Mouse (Mus musculus): ENCODE measurements around the gene Sirt5.

Sirt5 gene

DNA sequence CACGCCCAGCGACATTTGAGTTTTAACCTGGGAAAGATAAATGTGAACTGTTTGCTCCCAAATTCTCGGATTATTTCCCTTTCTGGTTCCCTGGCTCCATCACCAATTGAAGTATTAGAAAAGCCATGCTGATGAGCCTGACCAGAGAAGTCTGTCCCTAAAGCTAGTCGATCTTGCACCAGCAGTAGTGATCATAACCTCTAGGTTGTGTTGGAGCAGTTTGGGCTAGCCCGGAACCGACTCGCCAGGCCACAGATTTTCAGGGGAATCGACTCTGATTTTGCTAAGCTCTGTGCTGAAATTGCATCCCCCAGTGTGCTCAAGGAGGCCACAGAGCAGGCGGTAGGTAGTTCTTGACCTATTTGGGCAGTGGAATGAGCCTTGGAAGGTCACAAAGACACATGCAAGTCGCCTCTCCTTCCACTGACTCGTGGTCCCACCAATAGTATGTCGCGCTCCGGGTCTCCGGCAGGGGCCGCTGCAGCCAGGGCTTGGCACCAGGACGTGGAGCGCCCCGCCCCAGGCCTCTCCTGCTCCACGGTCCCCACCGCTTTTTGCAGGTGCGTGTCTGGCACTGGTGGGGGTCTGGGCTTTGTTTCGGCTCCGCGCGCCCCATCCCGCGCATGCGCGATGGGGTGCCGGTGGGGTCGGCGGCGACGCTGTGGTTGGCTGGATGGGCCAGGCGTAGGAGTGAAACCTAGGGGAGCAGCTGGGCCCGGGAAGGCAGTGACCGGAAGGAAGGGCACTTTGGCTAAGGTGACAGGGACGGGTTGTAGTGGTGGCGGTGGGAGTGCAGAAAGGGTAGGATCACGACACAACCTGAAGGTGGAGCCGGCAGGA, at the start of gene Sirt5:
Gene Sirt5 (plus strand): TSS at position 512 of the 840 bp plus-strand sequence.
- DNase-seq: peak; percentile 98

DNA sequence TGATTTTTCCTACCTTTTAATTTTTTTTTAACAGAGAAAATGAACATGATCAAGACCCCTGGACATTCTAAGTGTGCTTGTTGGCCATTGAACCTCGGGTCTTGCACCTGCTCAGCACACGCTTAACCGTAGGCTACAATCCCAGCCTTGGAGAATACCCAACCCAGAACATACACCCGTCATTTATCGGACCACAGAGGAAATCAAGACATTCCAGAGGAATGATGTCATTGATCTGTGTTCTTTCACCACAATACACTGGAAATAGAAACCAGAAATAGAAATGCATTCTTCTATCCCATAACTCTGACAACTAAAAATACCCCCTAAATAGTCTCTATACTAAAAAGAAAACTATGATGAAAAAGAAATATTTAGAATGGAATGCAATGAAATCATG, 47.9 kb upstream of the Sirt5 start:
- DNase-seq: no peak

DNA sequence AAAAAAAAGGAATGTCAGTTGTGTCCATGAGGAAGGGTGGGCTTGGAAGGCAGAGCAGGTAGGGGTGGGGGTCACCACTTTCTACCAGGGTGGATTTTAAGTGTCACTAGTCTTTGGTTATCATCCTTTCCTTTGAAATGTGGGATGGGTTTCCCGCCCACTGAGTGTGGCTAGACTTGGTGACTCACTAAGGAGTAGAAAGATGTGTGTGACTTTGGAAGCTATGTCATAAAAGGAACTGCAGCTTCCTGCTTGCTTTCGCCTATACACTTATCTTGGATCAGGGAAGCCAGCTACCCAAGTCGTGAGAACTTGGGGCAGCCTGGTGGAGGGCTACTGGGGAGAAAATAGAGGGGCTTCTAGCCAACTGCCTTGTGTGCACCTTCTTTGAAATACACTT, 45.9 kb upstream of the Sirt5 start:
- no peak for DNase-seq

DNA sequence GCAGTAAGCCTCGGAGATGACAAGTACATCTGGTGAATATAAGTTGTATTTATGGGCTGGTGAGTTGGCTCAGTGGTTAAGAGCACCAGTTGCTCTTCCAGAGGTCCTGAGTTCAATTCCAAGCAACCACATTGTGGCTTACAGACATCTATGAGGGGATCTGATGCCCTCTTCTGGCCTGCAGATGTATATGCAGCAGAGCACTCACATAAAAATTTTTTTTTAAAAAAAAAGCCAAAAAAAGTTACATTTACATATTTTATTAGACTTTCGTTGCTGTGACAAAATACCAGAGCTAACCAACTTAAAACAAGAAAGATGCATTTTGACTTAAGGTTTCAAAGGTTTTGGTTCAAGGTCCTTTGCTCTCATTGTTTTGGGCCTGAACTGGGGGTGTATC, 43.8 kb upstream of the Sirt5 start:
- peak; percentile 14 for DNase-seq

DNA sequence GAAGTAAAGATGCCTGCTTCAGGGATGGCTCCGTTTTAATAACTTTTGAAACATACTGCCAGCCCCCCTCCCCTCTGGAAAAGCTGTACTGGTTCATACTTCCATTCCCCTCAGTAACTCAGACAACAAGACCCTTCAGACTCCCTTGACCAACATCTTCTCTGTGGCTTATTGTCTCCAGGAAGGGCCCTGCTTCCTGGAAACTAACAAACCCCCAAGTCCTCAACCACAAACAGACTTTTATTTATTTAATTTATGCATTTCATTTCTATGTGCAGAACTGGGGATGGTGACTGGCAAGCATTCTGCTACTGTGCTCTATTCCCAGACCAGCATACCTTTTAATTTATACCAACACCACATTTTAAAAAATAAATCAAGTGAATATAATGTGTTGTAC, 39.9 kb upstream of the Sirt5 start:
- no peak for DNase-seq

DNA sequence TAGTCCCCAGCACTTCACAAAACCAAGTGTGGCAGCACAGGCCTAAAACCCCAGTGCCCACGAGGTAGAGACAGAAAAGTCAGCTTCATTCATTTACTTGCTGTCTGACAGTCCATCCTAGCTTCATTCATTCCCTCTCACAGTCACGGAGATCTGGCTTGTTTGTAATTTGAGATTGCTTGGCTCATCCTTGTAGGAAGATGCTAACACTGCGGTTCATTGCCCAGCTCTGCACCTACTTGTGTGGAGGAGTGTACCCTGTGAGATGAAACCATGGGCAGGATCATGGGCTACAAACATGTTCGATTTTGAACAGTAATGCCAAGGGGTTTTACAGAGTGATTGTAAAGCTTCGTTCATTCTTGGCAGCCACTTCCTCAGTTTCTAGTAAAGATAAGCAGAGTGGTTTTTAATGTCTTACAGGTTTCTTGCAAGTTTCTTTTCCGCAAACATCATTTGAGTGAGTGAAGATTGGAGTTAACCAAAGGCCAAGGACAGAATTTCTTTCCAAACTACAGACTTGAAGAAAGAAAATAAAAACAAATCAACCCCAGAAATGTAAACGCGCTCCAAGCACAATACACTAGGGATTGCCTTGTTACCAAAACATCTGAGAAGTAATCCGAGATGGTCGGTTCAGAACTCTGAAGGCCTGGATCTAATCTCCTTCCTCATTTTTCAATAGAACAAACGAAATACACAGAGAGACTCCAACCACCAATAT, 33.4 kb upstream of the Sirt5 start:
- no peak for DNase-seq

DNA sequence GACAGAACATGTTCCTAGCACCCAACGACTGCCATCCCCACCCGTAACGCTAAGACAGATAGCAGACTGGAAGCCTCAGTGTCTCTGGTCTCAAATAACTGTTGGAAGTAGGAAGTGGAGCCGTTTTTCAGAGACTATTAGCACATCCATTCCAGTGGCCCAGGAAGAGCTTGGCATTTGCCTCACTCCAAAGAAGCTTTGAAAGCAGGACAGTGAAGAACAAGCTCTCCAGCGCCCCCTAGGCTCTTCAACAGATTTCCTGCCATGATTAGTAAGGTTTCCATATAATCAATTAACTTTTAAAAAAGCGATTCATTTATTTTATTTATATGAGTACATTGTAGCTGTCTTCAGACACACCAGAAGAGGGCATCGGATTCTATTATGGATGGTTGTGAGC, 32.7 kb upstream of the Sirt5 start:
- peak; percentile 21 for DNase-seq

DNA sequence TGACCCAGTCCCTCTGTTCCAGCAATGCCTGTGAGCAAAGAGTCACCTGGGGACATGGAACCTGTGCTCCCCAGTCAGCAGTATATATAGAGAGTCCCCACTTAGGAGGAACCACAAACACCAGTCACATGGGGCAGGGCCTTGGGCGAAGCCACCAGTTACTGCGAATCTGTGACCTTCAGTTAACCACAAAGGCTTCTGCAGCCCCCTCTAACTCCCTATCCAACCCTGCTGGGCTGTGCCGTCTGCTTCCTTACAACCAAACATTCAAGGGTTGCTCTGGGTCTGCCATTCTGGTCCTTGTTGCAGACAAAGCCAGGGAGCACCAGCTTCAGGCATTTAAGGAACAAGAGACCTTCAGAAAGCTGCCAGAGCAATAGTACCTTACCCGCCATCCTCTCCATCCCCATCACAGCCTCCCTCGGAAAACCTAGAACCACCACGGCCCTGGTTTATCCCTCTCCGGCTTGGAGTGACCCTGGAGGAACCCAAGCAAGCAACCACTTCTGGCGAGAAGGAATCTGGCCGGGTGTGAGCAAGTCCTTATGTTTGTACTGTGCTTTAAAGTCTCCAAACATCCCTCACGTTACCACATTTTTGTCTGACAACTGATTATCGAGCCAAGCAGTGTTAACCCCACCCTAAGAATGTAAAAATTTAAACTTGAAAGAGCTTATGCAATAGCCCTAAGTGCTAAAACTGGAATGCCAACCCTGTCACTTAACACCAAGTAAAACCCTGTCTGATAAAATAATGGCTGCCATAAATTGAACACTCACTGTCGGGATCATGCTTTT, 28.7 kb upstream of the Sirt5 start:
- DNase-seq: no peak

DNA sequence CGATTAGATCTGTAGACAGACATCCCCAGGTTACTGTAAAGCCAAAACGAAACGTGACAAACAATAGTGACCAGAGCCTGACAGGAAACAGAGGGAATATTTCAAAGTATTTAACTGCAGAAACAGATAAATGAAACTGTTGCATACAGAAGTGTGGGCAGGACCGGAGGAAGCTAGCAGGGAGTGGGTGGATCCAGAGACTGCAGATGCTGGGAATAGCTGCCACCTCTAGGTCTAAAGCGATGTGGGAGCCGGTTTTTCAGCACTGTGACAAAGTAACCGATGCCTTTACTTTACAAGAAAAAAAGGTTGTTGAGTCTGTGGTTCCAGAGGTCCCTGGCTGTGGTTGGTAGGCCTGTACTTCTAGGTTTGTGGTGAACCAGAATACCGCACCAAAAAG, 27.3 kb upstream of the Sirt5 start:
- no peak for DNase-seq

DNA sequence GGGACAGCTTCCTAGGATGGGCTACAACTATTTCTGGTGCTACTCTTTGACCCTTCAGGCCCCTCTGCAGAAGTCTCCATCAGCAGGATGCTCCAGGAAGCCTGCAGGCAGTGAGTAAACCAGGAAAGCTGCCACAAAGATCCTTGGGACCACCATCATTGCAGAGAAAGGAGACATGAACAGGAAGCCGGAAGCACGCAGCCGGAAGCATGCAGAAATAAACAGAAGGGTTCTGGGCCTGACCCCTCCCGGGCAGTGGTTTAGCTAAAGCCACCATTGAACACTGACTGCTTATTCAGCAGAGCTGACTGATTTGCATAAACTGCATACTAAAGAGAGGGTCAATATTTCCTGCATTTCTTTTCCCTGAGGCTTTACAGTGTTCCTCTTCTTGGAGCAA, 26.7 kb upstream of the Sirt5 start:
- DNase-seq: no peak

DNA sequence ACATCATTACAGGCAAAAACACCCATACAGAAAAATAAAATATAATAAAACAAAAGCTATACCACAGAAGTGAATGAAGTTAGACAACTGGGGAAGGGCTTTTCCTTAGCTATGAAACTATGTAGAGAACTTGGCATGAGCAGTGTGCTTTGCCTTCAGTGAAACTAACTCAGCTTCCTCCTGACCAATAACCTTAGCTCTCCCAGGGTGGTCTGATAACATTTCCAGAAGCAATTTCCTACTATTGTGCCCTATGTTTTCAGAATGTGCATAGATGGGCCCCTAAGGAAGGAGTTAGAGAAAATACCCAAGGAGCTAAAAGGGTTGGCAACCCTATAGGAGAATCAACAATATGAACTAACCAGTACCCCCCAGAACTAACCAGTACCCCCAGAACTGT, 18.5 kb upstream of the Sirt5 start:
- no peak for DNase-seq

DNA sequence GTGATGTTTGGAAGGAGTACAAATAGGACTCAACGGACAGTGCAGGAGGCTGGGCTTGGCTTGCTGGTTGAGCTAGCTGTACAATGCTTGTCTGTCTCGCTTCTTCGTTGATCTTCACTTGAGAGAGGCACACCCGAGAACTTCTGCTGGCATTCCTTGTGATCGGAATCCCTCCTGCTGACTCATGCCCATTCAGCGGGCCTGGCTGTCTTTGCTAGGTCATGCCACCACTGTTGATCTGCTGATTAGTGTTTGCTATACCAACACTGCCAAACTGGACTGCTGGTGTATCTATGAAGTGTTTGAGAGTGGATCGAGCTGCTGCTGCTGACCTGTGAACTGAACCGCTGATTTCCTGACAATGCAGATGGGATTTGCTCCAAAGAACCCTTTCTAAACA, 15.9 kb upstream of the Sirt5 start:
- DNase-seq: no peak

DNA sequence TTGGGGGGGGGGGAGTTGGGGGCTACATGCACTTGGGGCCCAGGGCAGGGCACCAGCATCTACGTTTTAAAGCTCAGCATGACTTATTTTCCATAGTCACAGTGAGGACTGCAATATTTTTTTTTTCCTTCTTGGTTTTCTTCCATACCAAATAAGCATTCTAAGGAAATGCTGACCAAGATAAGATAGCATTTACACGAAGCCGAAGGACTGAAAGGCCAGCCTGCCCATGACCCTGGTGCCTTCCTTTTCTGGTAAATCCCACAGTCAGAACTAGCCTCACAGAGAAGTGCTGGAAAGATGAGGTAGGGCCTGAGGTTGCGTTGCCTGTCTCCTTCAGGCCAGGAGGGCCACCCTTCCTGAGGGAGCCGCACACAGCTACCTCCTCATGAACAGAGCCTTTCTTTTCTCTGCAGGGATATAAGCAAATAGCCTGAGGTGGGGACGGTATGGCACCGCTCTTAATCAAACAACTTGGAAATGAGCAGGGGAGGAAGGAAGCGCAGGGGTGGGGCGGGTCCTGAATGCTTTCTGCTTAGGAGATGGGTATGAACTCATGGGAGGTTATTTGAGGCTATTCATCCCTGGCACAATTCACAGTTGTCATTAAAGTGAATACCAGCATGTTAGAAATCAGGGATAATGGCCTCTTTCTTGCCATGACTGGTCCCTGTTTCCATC, 14.7 kb upstream of the Sirt5 start:
- DNase-seq: no peak

DNA sequence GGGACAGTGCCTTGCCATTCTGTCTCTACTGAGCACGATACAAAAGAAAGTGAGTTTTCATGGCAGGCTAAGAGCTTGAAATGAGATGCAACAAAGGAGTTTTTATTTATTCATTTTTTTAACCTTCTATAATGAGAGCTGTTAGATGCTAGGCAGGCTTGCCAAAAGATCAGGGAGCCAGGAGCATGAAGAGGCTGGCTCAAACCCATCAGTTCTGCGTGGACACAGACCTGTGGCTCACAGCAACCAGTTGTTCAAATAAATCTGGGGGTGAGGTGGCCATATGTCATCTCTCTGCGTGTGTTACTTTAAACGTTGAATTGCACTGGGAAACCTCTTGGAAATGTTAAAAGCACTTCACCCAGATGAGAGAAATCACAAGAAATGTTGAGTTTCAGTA, 11.9 kb upstream of the Sirt5 start:
- no peak for DNase-seq

DNA sequence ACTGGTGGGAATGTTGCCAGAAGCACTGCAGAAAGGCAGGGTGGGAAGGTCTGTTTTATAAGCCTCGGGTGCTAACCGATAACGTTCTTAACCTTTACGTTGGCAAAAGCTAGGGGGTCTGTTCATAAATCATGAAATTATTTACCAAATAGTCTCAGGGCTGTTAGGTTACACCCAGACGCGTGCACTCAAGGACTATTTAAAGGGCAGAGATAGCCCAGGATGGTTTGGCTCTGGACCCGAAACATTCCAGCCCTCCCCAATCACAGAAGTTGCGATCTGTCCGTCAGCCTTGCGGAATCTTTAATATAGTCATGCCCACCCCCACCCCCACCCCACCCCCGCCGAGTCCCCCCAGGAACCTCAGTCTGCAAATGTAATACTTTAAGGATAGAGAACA, 10.9 kb upstream of the Sirt5 start:
- no peak for DNase-seq

DNA sequence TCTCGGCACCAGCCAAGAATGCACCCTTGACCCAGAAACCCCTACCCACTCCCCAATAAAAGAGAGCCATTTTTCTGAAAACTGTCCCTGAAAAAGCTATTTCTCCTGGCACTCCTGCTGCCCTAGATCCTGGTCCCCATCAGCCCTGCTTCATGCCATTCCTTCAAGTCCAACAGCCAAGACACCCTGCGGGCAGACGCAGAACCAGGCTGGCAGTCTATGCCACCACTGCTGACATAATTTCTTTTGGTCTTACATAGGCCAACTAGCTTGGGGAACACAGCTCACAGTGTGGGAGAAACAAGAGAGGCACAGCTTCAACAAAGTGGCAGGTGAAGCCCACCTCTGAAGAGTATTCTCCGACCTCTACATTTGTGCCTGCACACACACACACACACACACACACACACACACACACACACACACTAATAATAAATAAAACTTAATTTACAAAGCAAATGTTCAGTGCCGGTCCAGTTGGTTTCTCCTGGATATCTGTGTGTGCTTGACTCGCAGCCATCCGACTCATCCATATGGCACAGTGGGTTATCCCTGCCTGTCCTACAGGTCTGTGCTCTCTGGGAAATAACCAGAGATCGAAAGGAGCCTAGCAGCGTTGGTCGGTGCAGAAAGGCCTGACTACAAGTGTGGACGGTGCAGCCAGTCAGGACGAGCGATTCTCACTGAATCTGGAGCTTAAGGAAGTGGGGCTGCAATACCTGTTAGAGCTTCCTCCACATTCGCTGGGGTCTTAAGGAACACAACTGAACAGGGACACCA, 8.8 kb upstream of the Sirt5 start:
- DNase-seq: no peak

DNA sequence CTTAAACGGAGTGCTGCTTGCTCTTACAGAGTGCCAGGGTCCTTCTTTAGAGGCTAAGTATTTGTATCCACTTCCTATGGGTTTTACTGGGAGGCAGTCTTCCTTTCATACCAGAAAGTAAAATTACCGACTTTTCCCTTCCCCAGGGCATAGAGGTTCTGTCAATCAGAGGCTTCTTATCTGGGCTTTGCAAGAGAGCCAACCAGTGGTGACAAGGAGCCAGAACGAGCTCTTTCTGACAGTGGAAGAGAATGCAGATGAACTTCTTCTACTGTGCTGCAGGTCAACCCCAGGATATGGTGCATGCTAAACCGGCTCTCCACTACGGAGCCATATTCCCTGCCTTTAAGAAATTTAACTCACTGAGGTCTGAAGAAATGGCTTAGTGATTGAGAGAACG, 4.8 kb upstream of the Sirt5 start:
- DNase-seq: no peak

DNA sequence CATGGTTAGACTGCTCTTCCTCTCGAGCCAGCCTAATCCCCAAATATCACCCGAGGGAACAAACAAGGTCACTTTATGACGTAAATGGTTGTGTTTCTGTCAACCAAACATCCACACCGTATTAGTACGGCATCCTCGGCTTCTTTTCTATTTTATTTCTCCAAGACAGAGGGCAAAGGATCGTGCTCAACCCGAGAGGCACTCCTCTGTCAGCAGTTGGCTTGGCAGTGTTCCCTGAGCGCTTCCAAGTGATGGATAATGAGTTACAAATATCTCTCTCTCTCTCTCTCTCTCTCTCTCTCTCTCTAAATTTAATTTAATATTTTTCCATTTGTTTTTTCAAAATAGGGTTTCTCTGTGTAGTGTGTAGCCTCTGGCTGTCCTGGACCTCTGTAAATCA, 2.9 kb upstream of the Sirt5 start:
- DNase-seq: no peak

DNA sequence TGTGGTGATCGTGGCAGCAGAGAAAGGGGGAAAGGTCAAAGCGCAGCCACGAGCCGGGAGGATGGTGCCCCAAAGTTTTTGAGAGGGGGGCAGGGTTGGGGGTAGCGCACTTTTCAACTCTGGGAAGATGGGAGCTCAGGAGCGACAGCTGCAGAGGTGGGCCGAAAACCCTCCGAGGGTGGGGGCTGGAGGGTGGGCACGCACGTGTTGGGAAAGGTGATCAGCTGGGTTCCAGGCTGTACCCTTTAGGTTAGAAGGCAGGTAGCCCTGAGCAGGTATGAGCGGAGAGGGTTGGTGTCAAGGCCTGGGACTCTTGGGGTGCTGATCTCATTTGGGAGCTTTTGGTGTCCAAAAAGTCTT, 509 bp downstream of the Sirt5 start:
- DNase-seq: no peak

DNA sequence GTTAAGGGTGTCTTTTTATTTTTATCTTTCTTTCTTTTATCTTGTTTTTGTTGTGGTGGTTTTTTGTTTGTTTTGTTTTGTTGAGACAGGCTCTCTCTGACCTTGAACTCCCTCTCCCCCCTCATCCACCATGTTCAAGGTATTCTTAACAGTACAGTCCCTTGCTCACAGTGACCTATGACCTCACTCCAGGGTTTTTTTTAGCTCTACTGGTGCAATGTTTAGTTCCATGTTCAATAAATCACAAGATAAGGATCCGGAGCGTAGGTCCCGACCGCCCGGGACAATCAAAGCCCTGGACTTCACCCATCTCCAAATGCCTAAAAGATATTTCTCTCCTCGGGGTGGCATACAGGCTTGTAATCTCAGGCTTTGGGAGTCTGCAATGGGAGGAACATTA, 4.8 kb downstream of the Sirt5 start:
- DNase-seq: no peak

DNA sequence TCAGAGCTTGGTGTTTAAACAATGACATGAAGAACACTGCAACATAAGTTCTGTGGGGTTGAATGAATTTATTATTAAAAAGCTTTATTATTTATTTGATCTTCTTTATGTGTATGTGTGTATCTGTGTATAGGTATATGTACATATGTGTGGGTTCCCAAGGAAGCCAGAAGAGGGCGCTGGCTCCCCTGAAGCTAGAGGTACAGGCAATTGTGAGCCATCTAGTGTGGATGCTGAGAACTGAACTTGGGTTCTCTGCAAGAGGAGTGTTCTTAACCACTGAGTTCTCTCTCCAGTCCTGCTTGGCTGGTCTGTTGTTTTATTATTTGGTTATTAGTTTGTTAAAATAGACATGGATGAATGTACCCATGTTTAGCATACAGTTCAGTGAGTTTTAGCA, 7.6 kb downstream of the Sirt5 start:
- DNase-seq: no peak

DNA sequence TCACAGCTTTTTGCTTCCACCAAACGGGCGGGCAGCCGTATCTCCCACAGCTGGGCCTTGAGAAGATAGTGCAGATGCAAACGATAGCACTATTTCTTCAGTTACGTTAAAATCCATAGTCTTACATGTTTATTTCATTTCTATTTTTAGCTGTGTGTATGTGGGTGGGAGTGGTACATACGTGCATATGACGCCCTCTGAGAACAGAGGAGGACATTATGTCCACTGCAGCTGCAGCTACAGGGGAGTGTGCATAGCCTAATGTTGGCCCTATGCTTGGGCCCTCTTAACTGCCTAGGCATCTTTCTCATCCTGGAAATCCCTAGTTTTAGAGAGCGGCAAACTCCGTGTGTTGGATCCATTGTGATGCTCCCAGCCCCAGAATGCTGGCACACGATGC, 8.9 kb downstream of the Sirt5 start:
- no peak for DNase-seq
